Mouse (Mus musculus) hindbrain, embryonic 14.5 days (tissue): Measurements from ENCODE around the gene Tcerg1l. TPM values are rescaled to one million over a fixed set of nuclear protein-coding genes. Genes with fewer than 3 reads are reported as not detected.

Experiments used
- ATAC-seq: fragments of 200-750 bp; cut with Nextera tagmentation; 2 replicates; pipeline ENCODE4 v1.8.0; 2017; ENCODE audit warnings: moderate number of reproducible peaks, mild to moderate bottlenecking, moderate TSS enrichment, moderate library complexity; ENCODE audit not compliant: low FRiP score
- DNase-seq: peaks from one replicate; pipeline ENCODE4 v3.0.0-alpha.2; 2015; ENCODE audit warnings: low spot score
- H3K27ac ChIP-seq: fragments of 300-500 bp; sonication (generic); 2 replicates; pipeline ENCODE4 v1.5.1; 2014; ENCODE audit warnings: mild to moderate bottlenecking, moderate library complexity
- H3K27me3 ChIP-seq: fragments of 300-500 bp; sonication (generic); 2 replicates; pipeline ENCODE4 v1.6.1; 2014; ENCODE audit warnings: mild to moderate bottlenecking, low read length, mixed read lengths; ENCODE audit not compliant: control insufficient read depth, insufficient read depth
- H3K36me3 ChIP-seq: fragments of 300-500 bp; sonication (generic); replicated peaks from 2 replicates; pipeline ENCODE4 v1.6.1; 2014; ENCODE audit not compliant: control insufficient read depth, insufficient read depth
- H3K4me1 ChIP-seq: fragments of 300-500 bp; sonication (generic); replicated peaks from 2 replicates; pipeline ENCODE4 v1.6.1; 2014; ENCODE audit warnings: antibody characterized with exemption, low read length, mixed read lengths; ENCODE audit not compliant: control insufficient read depth, insufficient read depth
- H3K4me2 ChIP-seq: fragments of 300-500 bp; sonication (generic); replicated peaks from 2 replicates; pipeline ENCODE4 v1.6.1; 2014; ENCODE audit warnings: mild to moderate bottlenecking, moderate library complexity
- H3K4me3 ChIP-seq: fragments of 300-500 bp; sonication (generic); replicated peaks from 2 replicates; pipeline ENCODE4 v1.5.1; 2014; ENCODE audit warnings: mild to moderate bottlenecking, low read length
- H3K9ac ChIP-seq: fragments of 300-500 bp; sonication (generic); 2 replicates; pipeline ENCODE4 v1.6.1; 2014
- H3K9me3 ChIP-seq: fragments of 300-500 bp; sonication (generic); 2 replicates; pipeline ENCODE4 v1.6.1; 2016; ENCODE audit warnings: low read length; ENCODE audit not compliant: control insufficient read depth
- WGBS: fragments of 180-500 bp; shearing (Covaris S2); extraction: QIAGEN DNeasy Blood & Tissue Kit; methylation state at CpG from one replicate; pipeline ENCODE4 v1.1.7; 2014; 5-methylcytosine and 5-hydroxymethylcytosine counted together
- polyA plus RNA-seq: library from polyadenylated mRNA; unstranded; fragments of >200 nt; fragmentation: Nextera tagmentation; extraction: Ambion mirVana; gene quantifications from 2 replicates; pipeline ENCODE4 v1.2.1, GENCODE M21; 2014

Tcerg1l gene
- polyA plus RNA-seq, 1 experiment from 2014 or later: 39.7 TPM

- ATAC-seq: no peak
- 94% methylated on average over 4 of the region's 4 CpGs for WGBS
These were observed 64.9 kb downstream of the Tcerg1l start for GRCm38 (mm10) chr7:138332504-138333168.

GRCm38 (mm10) chr7:138331266-138331665 is 66.3 kb downstream of the Tcerg1l start:
- no peaks in the 10 kb centered on the region for H3K9me3 ChIP-seq
- ATAC-seq: no peak
- H3K27me3 ChIP-seq: no peaks in the 10 kb centered on the region
- no peak overlapping the region for H3K4me3 ChIP-seq
- H3K27ac ChIP-seq: no peak overlapping the region
- WGBS: 68% methylated on average over 3 of the region's 3 CpGs
- H3K9ac ChIP-seq: no peak overlapping the region
- H3K4me2 ChIP-seq: no peak overlapping the region
- peaks cover 21% of the 10 kb centered on the region for H3K4me1 ChIP-seq
- no peak for DNase-seq
- no peaks in the 10 kb centered on the region for H3K36me3 ChIP-seq

More at GRCm38 (mm10) chr7:138332504-138333168, 64.9 kb downstream of the Tcerg1l start:
- no peak for DNase-seq
- no peaks in the 10 kb centered on the region for H3K27me3 ChIP-seq
- H3K36me3 ChIP-seq: no peaks in the 10 kb centered on the region
- no peaks in the 10 kb centered on the region for H3K9me3 ChIP-seq
- no peak overlapping the region for H3K4me2 ChIP-seq
- no peak overlapping the region for H3K4me3 ChIP-seq
- H3K27ac ChIP-seq: no peak overlapping the region
- no peak overlapping the region for H3K9ac ChIP-seq
- H3K4me1 ChIP-seq: peaks cover 11% of the 10 kb centered on the region; the same call in 1 of the 2 replicates

- WGBS: 43% methylated on average over 6 of the region's 6 CpGs
- DNase-seq: peak; percentile 38
- Histone ChIP-seq H3K27ac (peak overlapping the region; percentile 59; the same call in 1 of the 2 replicates), H3K4me1 (peaks cover 22% of the 10 kb centered on the region), H3K36me3 (no peaks in the 10 kb centered on the region), H3K4me3 (no peak overlapping the region), H3K9ac (no peak overlapping the region), H3K4me2 (no peak overlapping the region), H3K9me3 (no peaks in the 10 kb centered on the region), H3K27me3 (no peaks in the 10 kb centered on the region)
- no peak for ATAC-seq
These were observed 68.9 kb downstream of the Tcerg1l start for GRCm38 (mm10) chr7:138328637-138329036.

- no peaks in the 10 kb centered on the region for H3K27me3 ChIP-seq
- DNase-seq: no peak
- ATAC-seq: no peak
- no peaks in the 10 kb centered on the region for H3K36me3 ChIP-seq
- H3K4me3 ChIP-seq: no peak overlapping the region
- no peak overlapping the region for H3K9ac ChIP-seq
- H3K4me2 ChIP-seq: no peak overlapping the region
- WGBS: 13% methylated on average over 3 of the region's 3 CpGs
- no peak overlapping the region for H3K27ac ChIP-seq
- H3K4me1 ChIP-seq: peaks cover 22% of the 10 kb centered on the region
- H3K9me3 ChIP-seq: no peaks in the 10 kb centered on the region
These were observed 70.8 kb downstream of the Tcerg1l start for GRCm38 (mm10) chr7:138326760-138327159.

GRCm38 (mm10) chr7:138313733-138314132 is 83.8 kb downstream of the Tcerg1l start:
- Histone ChIP-seq H3K36me3 (no peaks in the 10 kb centered on the region), H3K9ac (no peak overlapping the region), H3K4me2 (no peak overlapping the region), H3K27me3 (no peaks in the 10 kb centered on the region), H3K9me3 (no peaks in the 10 kb centered on the region), H3K4me1 (no peaks in the 10 kb centered on the region), H3K4me3 (no peak overlapping the region), H3K27ac (no peak overlapping the region)
- ATAC-seq: no peak
- WGBS: 93% methylated on average over 1 of the region's 1 CpGs
- DNase-seq: no peak

GRCm38 (mm10) chr7:138306126-138306525 is 91.4 kb downstream of the Tcerg1l start:
- no peak for ATAC-seq

GRCm38 (mm10) chr7:138284790-138285189 is 112.7 kb downstream of the Tcerg1l start:
- Histone ChIP-seq H3K9me3 (no peaks in the 10 kb centered on the region), H3K27ac (no peak overlapping the region), H3K4me1 (no peaks in the 10 kb centered on the region), H3K9ac (no peak overlapping the region), H3K36me3 (no peaks in the 10 kb centered on the region), H3K4me3 (no peak overlapping the region), H3K4me2 (no peak overlapping the region), H3K27me3 (no peaks in the 10 kb centered on the region)
- 87% methylated on average over 5 of the region's 5 CpGs for WGBS
- ATAC-seq (no peak), DNase-seq (no peak)

More at GRCm38 (mm10) chr7:138306126-138306525, 91.4 kb downstream of the Tcerg1l start:
- DNase-seq: no peak
- Histone ChIP-seq H3K4me3 (no peak overlapping the region), H3K9me3 (no peaks in the 10 kb centered on the region), H3K36me3 (no peaks in the 10 kb centered on the region), H3K4me2 (no peak overlapping the region), H3K9ac (no peak overlapping the region), H3K27ac (no peak overlapping the region), H3K27me3 (no peaks in the 10 kb centered on the region), H3K4me1 (no peaks in the 10 kb centered on the region)
- WGBS: 87% methylated on average over 3 of the region's 3 CpGs

GRCm38 (mm10) chr7:138275263-138275662 is 122.3 kb downstream of the Tcerg1l start:
- DNase-seq (no peak), ATAC-seq (no peak)
- 59% methylated on average over 1 of the region's 1 CpGs for WGBS

GRCm38 (mm10) chr7:138271328-138271727 is 126.2 kb downstream of the Tcerg1l start:
- Histone ChIP-seq H3K4me2 (no peak overlapping the region), H3K27me3 (no peaks in the 10 kb centered on the region), H3K4me3 (no peak overlapping the region), H3K4me1 (peaks cover 7% of the 10 kb centered on the region; the same call in 1 of the 2 replicates), H3K9me3 (no peaks in the 10 kb centered on the region), H3K27ac (no peak overlapping the region), H3K36me3 (no peaks in the 10 kb centered on the region), H3K9ac (no peak overlapping the region)
- DNase-seq (no peak), ATAC-seq (no peak)
- WGBS: 63% methylated on average over 7 of the region's 7 CpGs

More at GRCm38 (mm10) chr7:138275263-138275662, 122.3 kb downstream of the Tcerg1l start:
- H3K4me2 ChIP-seq: no peak overlapping the region
- no peak overlapping the region for H3K4me3 ChIP-seq
- no peaks in the 10 kb centered on the region for H3K36me3 ChIP-seq
- H3K9me3 ChIP-seq: no peaks in the 10 kb centered on the region
- no peaks in the 10 kb centered on the region for H3K27me3 ChIP-seq
- no peak overlapping the region for H3K27ac ChIP-seq
- H3K9ac ChIP-seq: no peak overlapping the region
- H3K4me1 ChIP-seq: peaks cover 7% of the 10 kb centered on the region; the same call in 1 of the 2 replicates
